Mouse (Mus musculus): ENCODE measurements around the gene Mum1. TPM values are rescaled to one million over a fixed set of nuclear protein-coding genes. Genes with fewer than 3 reads are reported as not detected.

Gene Mum1
- polyA plus RNA-seq, 2 experiments = 50.1 to 91.5 TPM

DNA sequence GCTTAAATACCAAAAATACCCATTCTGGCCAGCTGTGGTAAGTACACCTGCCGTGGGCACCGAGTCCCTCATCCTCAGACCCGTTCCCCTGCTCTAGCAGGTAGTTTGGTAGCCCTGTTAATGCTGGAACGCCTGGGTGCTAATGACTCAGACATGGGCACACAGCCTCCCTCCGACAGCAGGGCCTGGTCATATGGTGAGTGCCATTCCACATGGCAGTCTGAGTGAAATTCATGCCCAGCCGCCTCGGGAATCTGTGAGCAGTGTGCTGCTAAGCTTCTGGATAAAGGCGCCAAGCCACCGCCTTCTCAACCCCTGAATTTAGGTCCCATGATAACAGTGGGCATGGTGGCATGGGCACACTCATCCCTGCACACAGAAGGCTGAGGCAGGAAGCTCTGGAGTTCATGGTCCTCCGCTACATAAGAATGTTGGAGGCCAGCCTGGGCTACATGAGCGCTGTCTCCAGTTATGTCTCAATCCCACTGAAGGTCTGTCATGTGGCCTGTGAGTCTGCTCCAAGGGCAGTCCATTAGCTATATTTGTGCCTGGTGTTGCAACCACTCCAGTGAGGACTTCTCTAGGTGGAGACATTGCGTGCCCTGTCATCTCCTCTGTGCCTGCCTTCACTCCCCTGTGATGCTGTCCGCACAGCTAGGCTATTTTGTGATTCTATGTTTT, 10.1 kb downstream of the Mum1 start:
- H3K27me3 ChIP-seq (ENCODE audit: control insufficient read depth, insufficient read depth, low read length) = no peaks in the 10 kb centered on the region
- ATAC-seq (ENCODE audit: low FRiP score, low read depth) = no peak

GRCm38 (mm10) chr10:80237020-80237419, 10.8 kb downstream of the Mum1 start:
- no peak for ATAC-seq (ENCODE audit: low FRiP score, low read depth)
- Histone ChIP-seq H3K9me3 (ENCODE audit: control insufficient read depth, low read length) (no peaks in the 10 kb centered on the region), H3K9ac (ENCODE audit: low read depth, low read length, severe bottlenecking) (no peak overlapping the region), H3K4me3 (replicated peaks; ENCODE audit: low read length) (no peak overlapping the region), H3K36me3 (ENCODE audit: control insufficient read depth, insufficient read depth, low read length) (peaks cover 100% of the 10 kb centered on the region), H3K27ac (replicated peaks; ENCODE audit: low read depth, low read length) (no peak overlapping the region), H3K27me3 (ENCODE audit: control insufficient read depth, insufficient read depth, low read length) (no peaks in the 10 kb centered on the region), H3K4me2 (replicated peaks; ENCODE audit: low read depth, low read length, severe bottlenecking) (no peak overlapping the region), H3K4me1 (ENCODE audit: control insufficient read depth, insufficient read depth, low read length) (no peaks in the 10 kb centered on the region)
- no peak for DNase-seq (ENCODE audit: low spot score)
- WGBS = 89% methylated on average over 4 of the region's 4 CpGs
- TF ChIP-seq POLR2A (IDR thresholded peaks at IDR 0.05; ENCODE audit: borderline replicate concordance, extremely low read depth, insufficient read depth, insufficient read length) = no peak

More for the DNA sequence above, 10.1 kb downstream of the Mum1 start:
- H3K9ac ChIP-seq (ENCODE audit: low read depth, low read length, severe bottlenecking) = no peak overlapping the region
- H3K9me3 ChIP-seq (ENCODE audit: control insufficient read depth, low read length) = no peaks in the 10 kb centered on the region
- H3K4me1 ChIP-seq (ENCODE audit: control insufficient read depth, insufficient read depth, low read length) = no peaks in the 10 kb centered on the region
- no peak overlapping the region for H3K4me2 ChIP-seq (replicated peaks; ENCODE audit: low read depth, low read length, severe bottlenecking)
- peaks cover 100% of the 10 kb centered on the region for H3K36me3 ChIP-seq (ENCODE audit: control insufficient read depth, insufficient read depth, low read length)
- no peak overlapping the region for H3K27ac ChIP-seq (replicated peaks; ENCODE audit: low read depth, low read length)
- WGBS = 94% methylated on average over 13 of the region's 13 CpGs
- TF ChIP-seq POLR2A (IDR thresholded peaks at IDR 0.05; ENCODE audit: borderline replicate concordance, extremely low read depth, insufficient read depth, insufficient read length) = no peak
- H3K4me3 ChIP-seq (replicated peaks; ENCODE audit: low read length) = no peak overlapping the region
- no peak for DNase-seq (ENCODE audit: low spot score)

DNA sequence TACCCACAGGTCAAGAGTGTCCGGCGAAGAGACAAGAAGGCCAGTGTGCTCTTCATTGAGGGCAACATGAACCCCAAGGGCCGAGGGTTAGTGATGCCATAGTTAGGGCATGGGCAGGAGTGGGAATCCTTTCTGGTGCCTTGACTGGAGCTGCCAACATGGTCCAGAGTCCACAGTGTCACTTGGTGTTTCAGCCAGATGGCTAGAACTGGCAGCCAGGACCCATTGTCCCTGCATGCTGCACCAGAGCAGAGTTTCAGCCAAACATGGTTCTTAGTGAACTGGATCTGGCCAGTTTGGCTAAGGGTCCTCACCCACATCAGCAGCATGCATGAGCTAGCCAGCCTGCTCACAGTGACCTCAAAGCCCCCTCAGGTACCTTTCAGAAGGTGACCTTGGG, 12.1 kb downstream of the Mum1 start:
- no peak overlapping the region for H3K4me2 ChIP-seq (replicated peaks; ENCODE audit: low read depth, low read length, severe bottlenecking)
- DNase-seq (ENCODE audit: low spot score) (no peak), ATAC-seq (ENCODE audit: low FRiP score, low read depth) (no peak)
- H3K36me3 ChIP-seq (ENCODE audit: control insufficient read depth, insufficient read depth, low read length) = peaks cover 100% of the 10 kb centered on the region
- no peaks in the 10 kb centered on the region for H3K27me3 ChIP-seq (ENCODE audit: control insufficient read depth, insufficient read depth, low read length)
- no peak overlapping the region for H3K9ac ChIP-seq (ENCODE audit: low read depth, low read length, severe bottlenecking)
- no peak overlapping the region for H3K4me3 ChIP-seq (replicated peaks; ENCODE audit: low read length)
- TF ChIP-seq POLR2A (IDR thresholded peaks at IDR 0.05; ENCODE audit: borderline replicate concordance, extremely low read depth, insufficient read depth, insufficient read length) = no peak
- no peak overlapping the region for H3K27ac ChIP-seq (replicated peaks; ENCODE audit: low read depth, low read length)
- WGBS = 84% methylated on average over 3 of the region's 3 CpGs
- no peaks in the 10 kb centered on the region for H3K9me3 ChIP-seq (ENCODE audit: control insufficient read depth, low read length)
- H3K4me1 ChIP-seq (ENCODE audit: control insufficient read depth, insufficient read depth, low read length) = no peaks in the 10 kb centered on the region

DNA sequence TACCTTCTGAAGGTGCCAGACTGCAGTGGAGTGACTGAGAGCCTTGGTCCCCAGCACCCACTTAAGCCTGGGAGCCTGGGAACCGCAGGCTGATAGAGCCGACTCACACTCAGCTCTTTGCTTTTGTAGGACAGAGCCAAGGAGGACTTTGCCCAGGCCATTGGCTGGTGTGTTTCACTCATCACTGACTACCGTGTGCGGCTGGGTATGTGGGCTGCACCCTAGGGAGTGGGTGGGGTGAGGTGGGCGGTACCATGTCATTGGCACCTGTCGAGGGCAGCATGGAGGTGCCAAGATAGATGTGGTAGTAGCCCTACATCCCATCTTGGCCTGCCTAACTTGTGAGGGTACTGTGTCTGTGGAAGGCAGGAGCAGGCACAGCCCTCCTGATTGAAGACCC, 13.6 kb downstream of the Mum1 start:
- no peak overlapping the region for H3K27ac ChIP-seq (replicated peaks; ENCODE audit: low read depth, low read length)
- no peak overlapping the region for H3K4me3 ChIP-seq (replicated peaks; ENCODE audit: low read length)
- 93% methylated on average over 6 of the region's 6 CpGs for WGBS
- no peaks in the 10 kb centered on the region for H3K27me3 ChIP-seq (ENCODE audit: control insufficient read depth, insufficient read depth, low read length)
- H3K4me1 ChIP-seq (ENCODE audit: control insufficient read depth, insufficient read depth, low read length) = no peaks in the 10 kb centered on the region
- no peak for TF ChIP-seq POLR2A (IDR thresholded peaks at IDR 0.05; ENCODE audit: borderline replicate concordance, extremely low read depth, insufficient read depth, insufficient read length)
- no peaks in the 10 kb centered on the region for H3K9me3 ChIP-seq (ENCODE audit: control insufficient read depth, low read length)
- ATAC-seq (ENCODE audit: low FRiP score, low read depth) (no peak), DNase-seq (ENCODE audit: low spot score) (no peak)
- no peak overlapping the region for H3K9ac ChIP-seq (ENCODE audit: low read depth, low read length, severe bottlenecking)
- H3K36me3 ChIP-seq (ENCODE audit: control insufficient read depth, insufficient read depth, low read length) = peaks cover 100% of the 10 kb centered on the region
- H3K4me2 ChIP-seq (replicated peaks; ENCODE audit: low read depth, low read length, severe bottlenecking) = no peak overlapping the region

DNA sequence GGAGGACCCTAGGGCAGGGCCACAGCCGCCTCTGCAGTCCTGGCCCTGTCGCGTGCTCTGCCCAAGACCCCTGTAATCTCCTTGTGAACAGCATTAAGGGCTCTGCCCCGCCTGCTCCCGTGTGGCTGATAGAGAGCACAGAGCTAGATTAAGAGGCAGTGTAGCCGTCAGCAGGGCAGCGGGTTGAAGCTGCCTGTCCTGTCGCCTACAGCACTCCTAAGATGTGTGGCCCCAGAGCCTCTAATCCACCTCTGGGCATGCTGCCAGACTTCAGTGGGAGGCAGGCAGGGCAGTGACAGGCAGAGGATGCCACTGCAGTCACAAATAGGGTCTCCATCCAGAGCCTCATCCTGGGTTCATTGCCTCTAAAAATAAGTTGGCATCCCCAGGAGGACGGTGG, 15.9 kb downstream of the Mum1 start:
- ATAC-seq (ENCODE audit: low FRiP score, low read depth) = no peak
- H3K27me3 ChIP-seq (ENCODE audit: control insufficient read depth, insufficient read depth, low read length) = no peaks in the 10 kb centered on the region
- 81% methylated on average over 9 of the region's 9 CpGs for WGBS
- H3K36me3 ChIP-seq (ENCODE audit: control insufficient read depth, insufficient read depth, low read length) = peaks cover 77% of the 10 kb centered on the region
- H3K4me1 ChIP-seq (ENCODE audit: control insufficient read depth, insufficient read depth, low read length) = peaks cover 3% of the 10 kb centered on the region; the same call in 1 of the 2 replicates
- no peak for DNase-seq (ENCODE audit: low spot score)
- no peak overlapping the region for H3K27ac ChIP-seq (replicated peaks; ENCODE audit: low read depth, low read length)
- no peak overlapping the region for H3K4me2 ChIP-seq (replicated peaks; ENCODE audit: low read depth, low read length, severe bottlenecking)
- no peak overlapping the region for H3K4me3 ChIP-seq (replicated peaks; ENCODE audit: low read length)
- TF ChIP-seq POLR2A (IDR thresholded peaks at IDR 0.05; ENCODE audit: borderline replicate concordance, extremely low read depth, insufficient read depth, insufficient read length) = no peak
- no peaks in the 10 kb centered on the region for H3K9me3 ChIP-seq (ENCODE audit: control insufficient read depth, low read length)
- H3K9ac ChIP-seq (ENCODE audit: low read depth, low read length, severe bottlenecking) = no peak overlapping the region

Data from limb, embryonic 14.5 days (tissue).